ENCODE assay signal across 12 mouse cellular contexts in genomic region chr17:29993488-29993887, GRCm38 (mm10). TPM values are rescaled to one million over a fixed set of nuclear protein-coding genes. Genes with fewer than 3 reads are reported as not detected.
DNase-seq lines count a peak whose midpoint lies in the region; ATAC-seq lines count a peak whose summit lies in the region.
"Had no signal": no experiment of that assay in that cellular context is flagged by ENCODE, and none has a peak within 500 bp of the region (broad histone marks: within the 10 kb centered on the region; RNA-seq: fewer than 3 reads in every experiment).

No protein-coding gene starts in this region.

- WGBS in forebrain, embryonic 14.5 days, result 67% methylated on average over 8 of the region's 8 CpGs
- 83% methylated on average over 8 of the region's 8 CpGs for WGBS in forebrain, embryonic 12.5 days

- no peaks in the 10 kb centered on the region for H3K36me3 ChIP-seq in forebrain, embryonic 14.5 days (ENCODE audit: control insufficient read depth, insufficient read depth, low read length)
- no peaks in the 10 kb centered on the region for H3K36me3 ChIP-seq in forebrain, embryonic 12.5 days (replicated peaks)
- H3K36me3 ChIP-seq: heart, embryonic 15.5 days; midbrain, embryonic 12.5 days had no signal

- H3K4me1 ChIP-seq in forebrain, embryonic 14.5 days (ENCODE audit: control insufficient read depth, insufficient read depth, low read length), result no peaks in the 10 kb centered on the region
- H3K4me1 ChIP-seq in forebrain, embryonic 12.5 days, result no peaks in the 10 kb centered on the region
- H3K4me1 ChIP-seq: heart, embryonic 15.5 days; midbrain, embryonic 12.5 days had no signal

- ATAC-seq in forebrain, embryonic 14.5 days, result peak; percentile 87
- no peak for ATAC-seq in forebrain, embryonic 12.5 days (ENCODE audit: low FRiP score)

- no peak overlapping the region for H3K9ac ChIP-seq in forebrain, embryonic 14.5 days (ENCODE audit: low read length)
- no peak overlapping the region for H3K9ac ChIP-seq in forebrain, embryonic 12.5 days
- H3K9ac ChIP-seq: heart, embryonic 15.5 days; midbrain, embryonic 12.5 days had no signal

- peak overlapping the region; percentile 64; the same call in 1 of the 2 replicates for H3K27ac ChIP-seq in forebrain, embryonic 14.5 days (ENCODE audit: low read depth, low read length)
- H3K27ac ChIP-seq in forebrain, embryonic 12.5 days, result no peak overlapping the region
- H3K27ac ChIP-seq: heart, embryonic 15.5 days; kidney, postnatal 0 days; midbrain, embryonic 12.5 days had no signal

- no peaks in the 10 kb centered on the region for H3K27me3 ChIP-seq in forebrain, embryonic 14.5 days (replicated peaks; ENCODE audit: control insufficient read depth, insufficient read depth, low read length)
- H3K27me3 ChIP-seq in forebrain, embryonic 12.5 days, result no peaks in the 10 kb centered on the region
- H3K27me3 ChIP-seq: heart, embryonic 15.5 days had no signal

- no peak overlapping the region for H3K4me3 ChIP-seq in forebrain, embryonic 14.5 days (ENCODE audit: low read depth, low read length)
- H3K4me3 ChIP-seq in forebrain, embryonic 12.5 days (replicated peaks), result no peak overlapping the region
- H3K4me3 ChIP-seq: heart, embryonic 15.5 days; midbrain, embryonic 12.5 days had no signal

- H3K4me2 ChIP-seq in forebrain, embryonic 14.5 days (ENCODE audit: low read length), result no peak overlapping the region
- no peak overlapping the region for H3K4me2 ChIP-seq in forebrain, embryonic 12.5 days
- H3K4me2 ChIP-seq: heart, embryonic 15.5 days; midbrain, embryonic 12.5 days had no signal

- peak; percentile 78 for DNase-seq in forebrain, embryonic 14.5 days (ENCODE audit: low spot score)
- peak; percentile 87 for DNase-seq in brain, adult 2 months (ENCODE audit: low read depth, low spot score)
- peak; percentile 67 to 74 for DNase-seq in layer of hippocampus, adult 8-10 months (ENCODE audit: low spot score in 2 of 2)
- DNase-seq in right cerebral cortex, adult 2 months (ENCODE audit: low spot score in 2 of 2), result peak; percentile 65 to 70
- DNase-seq in ovary, postnatal 36 days (ENCODE audit: low spot score), result no peak
- DNase-seq in ovary, adult 18-20 months (ENCODE audit: low spot score), result no peak
- DNase-seq in adrenal gland, postnatal 14 days, result no peak
- DNase-seq: cerebellum, adult 9-10 months had no signal

- H3K9me3 ChIP-seq in forebrain, embryonic 14.5 days (replicated peaks; ENCODE audit: control insufficient read depth, low read length), result no peaks in the 10 kb centered on the region
- no peaks in the 10 kb centered on the region for H3K9me3 ChIP-seq in forebrain, embryonic 12.5 days
- H3K9me3 ChIP-seq: heart, embryonic 15.5 days; midbrain, embryonic 12.5 days had no signal

RNA-seq across cellular contexts. Expression of gene Zfand3, which starts 11.0 kb away (rescaled TPM):
- polyA plus RNA-seq in forebrain, embryonic 14.5 days (2014; fragmentation: Nextera tagmentation; extraction: Ambion mirVana), result 57.2 and 59.5 TPM in 2 replicates
- polyA plus RNA-seq in forebrain, embryonic 12.5 days (2016; fragmentation: Nextera tagmentation; extraction: Ambion mirVana), result 77.3 and 83.5 TPM in 2 replicates
- total RNA-seq in layer of hippocampus, adult 8-10 months (2022), result 100 to 1,000 TPM; 100 to 122 (median 109) TPM
- total RNA-seq in adrenal gland, postnatal 14 days (2021), result 126 and 133 TPM in 2 replicates

RNA-seq across cellular contexts. Expression of gene Mdga1, which starts 23.6 kb away (rescaled TPM):
- 9.4 and 9.9 TPM in 2 replicates for polyA plus RNA-seq in forebrain, embryonic 14.5 days (2014; fragmentation: Nextera tagmentation; extraction: Ambion mirVana)
- polyA plus RNA-seq in forebrain, embryonic 12.5 days (2016; fragmentation: Nextera tagmentation; extraction: Ambion mirVana), result 8.8 and 9.0 TPM in 2 replicates
- total RNA-seq in layer of hippocampus, adult 8-10 months (2022), result 10 to 100 TPM; 51.9 to 62.7 (median 57.1) TPM
- total RNA-seq in adrenal gland, postnatal 14 days (2021), result 1.3 and 1.8 TPM in 2 replicates

Comparison
In these comparisons a context has a peak if more than half of its experiments do, and no peak if none do; other contexts are left out.
1. DNase-seq: peak in forebrain, embryonic 14.5 days (single experiment), brain, adult 2 months (single experiment), layer of hippocampus, adult 8-10 months (2 of 2) and right cerebral cortex, adult 2 months (2 of 2); none in ovary, postnatal 36 days (single experiment), ovary, adult 18-20 months (single experiment) and adrenal gland, postnatal 14 days (single experiment).
2. RNA of gene Mdga1, which starts 23.6 kb away (total RNA-seq): 51.9 to 62.7 TPM in layer of hippocampus, adult 8-10 months; 1.3 to 1.8 TPM in adrenal gland, postnatal 14 days; every median in the first group is over 10 times any median in the second.